Mouse (Mus musculus) brain, adult 10 weeks (tissue): ENCODE results near the gene Fancf. TPM values are rescaled to one million over a fixed set of nuclear protein-coding genes. Genes with fewer than 3 reads are reported as not detected.

ENCODE experiments used
- polyA plus RNA-seq: library from polyadenylated mRNA; stranded (reverse); fragments of 350-450 nt; fragmentation: Illumina TruSeq; extraction: RNeasy Lipid Tissue Mini Kit (QIAGEN cat#74804); gene quantifications from one replicate; pipeline ENCODE4 v1.2.3, GENCODE M21; 2015; ENCODE audit warnings: low read depth, low replicate concordance

Fancf gene
- polyA plus RNA-seq = 3.1 TPM

GRCm38 (mm10) chr7:51862097-51862492 is at the start of gene Fancf:
Gene Fancf (minus strand): TSS chr7:51862267.

DNA sequence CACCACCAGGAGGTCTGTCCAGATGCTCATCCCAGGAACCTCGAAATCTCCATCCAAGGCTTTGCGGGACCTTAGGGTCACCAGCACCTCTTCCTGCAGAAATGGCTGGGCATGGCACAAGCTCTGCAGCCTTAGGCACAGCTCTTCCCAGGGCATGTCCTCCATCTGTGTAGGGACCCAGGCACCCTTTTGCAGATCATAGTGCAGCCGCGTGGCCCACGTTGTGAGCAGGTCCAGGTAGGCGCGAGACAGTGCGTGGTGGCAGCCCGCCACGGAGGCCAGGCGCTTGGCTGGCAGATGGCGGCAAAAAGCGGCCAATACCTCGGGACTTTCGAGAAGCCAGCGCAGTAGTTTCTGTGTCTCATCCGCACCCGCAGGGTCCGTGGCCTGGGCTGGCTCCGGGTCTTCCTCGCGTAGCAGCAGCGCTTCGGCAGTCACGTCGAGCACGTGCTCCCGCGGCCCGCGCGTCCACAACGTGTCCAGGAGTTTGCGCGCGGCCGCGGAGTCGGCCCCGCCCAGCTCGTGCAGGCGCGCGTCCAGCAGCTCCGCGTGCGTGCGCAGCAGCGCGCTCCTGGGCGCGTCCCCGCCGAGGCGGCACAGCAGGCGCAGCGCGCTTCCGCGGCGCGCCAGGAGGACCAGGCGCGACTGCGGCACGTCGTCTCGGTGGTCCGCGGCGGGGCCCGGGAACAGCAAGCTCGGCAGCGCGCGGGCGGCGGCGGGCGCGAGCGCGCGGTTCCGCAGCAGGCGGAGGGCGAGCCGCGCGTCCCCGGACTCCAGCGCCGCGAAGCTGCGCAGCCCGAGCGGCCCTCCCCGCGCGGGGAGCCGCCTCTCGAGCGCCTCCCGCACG is 594 bp downstream of the Fancf start, which contains the start of gene Gas2:
TSS of gene Gas2 (plus strand) at position 766 of the 847 bp plus-strand sequence.

Other genes with a start within 250 kb of the Fancf start
- 64.7 TPM for gene Slc17a6, start 240.3 kb downstream of the Fancf start, polyA plus RNA-seq
- 15.2 TPM for gene Gas2, start 252 bp downstream of the Fancf start, polyA plus RNA-seq
- gene Svip, start 143.8 kb upstream of the Fancf start, polyA plus RNA-seq = 68.1 TPM
- gene 1700015G11Rik, start 153.5 kb upstream of the Fancf start, polyA plus RNA-seq = not detected